Mouse (Mus musculus): ENCODE results near the gene Tex36. TPM values are rescaled to one million over a fixed set of nuclear protein-coding genes. Genes with fewer than 3 reads are reported as not detected.

The Tex36 gene
- polyA plus RNA-seq, 1 experiment from 2014 or later = not detected

DNA sequence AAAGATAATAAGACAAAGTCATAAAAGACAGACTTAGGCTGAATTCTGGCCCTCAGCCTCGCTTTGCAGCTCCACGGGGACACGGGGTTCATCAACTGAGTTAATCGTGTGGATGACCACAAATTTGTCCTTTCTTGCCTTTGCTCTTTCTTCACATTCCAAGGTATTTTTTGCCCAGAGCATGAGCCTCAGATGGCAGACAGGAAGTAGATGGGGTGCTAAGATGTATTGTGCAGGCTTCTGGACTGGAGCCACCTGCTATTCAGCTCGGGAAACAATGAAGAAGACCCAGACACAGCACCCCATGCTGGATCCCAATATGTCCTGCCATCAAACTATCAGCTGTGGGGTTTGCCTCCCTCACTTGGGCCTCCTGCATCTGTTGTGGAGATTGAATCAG is 5.4 kb upstream of the Tex36 start:
- Histone ChIP-seq H3K9ac (replicated peaks; ENCODE audit: low read depth, low read length) (no peak overlapping the region), H3K36me3 (ENCODE audit: control insufficient read depth, insufficient read depth, low read length) (no peaks in the 10 kb centered on the region), H3K4me1 (ENCODE audit: control insufficient read depth, insufficient read depth, low read length) (peaks cover 11% of the 10 kb centered on the region), H3K27me3 (ENCODE audit: control insufficient read depth, insufficient read depth, low read length) (no peaks in the 10 kb centered on the region), H3K4me2 (ENCODE audit: low read depth, low read length) (no peak overlapping the region), H3K4me3 (ENCODE audit: low read depth, low read length) (no peak overlapping the region), H3K9me3 (ENCODE audit: control insufficient read depth, low read length) (no peaks in the 10 kb centered on the region), H3K27ac (ENCODE audit: low read depth, low read length) (0 out of 2 replicates have a peak overlapping the region, but pooled peaks have one; percentile 48)
- no peak for ATAC-seq (ENCODE audit: low read depth)
- 62% methylated on average over 5 of the region's 5 CpGs for WGBS

DNA sequence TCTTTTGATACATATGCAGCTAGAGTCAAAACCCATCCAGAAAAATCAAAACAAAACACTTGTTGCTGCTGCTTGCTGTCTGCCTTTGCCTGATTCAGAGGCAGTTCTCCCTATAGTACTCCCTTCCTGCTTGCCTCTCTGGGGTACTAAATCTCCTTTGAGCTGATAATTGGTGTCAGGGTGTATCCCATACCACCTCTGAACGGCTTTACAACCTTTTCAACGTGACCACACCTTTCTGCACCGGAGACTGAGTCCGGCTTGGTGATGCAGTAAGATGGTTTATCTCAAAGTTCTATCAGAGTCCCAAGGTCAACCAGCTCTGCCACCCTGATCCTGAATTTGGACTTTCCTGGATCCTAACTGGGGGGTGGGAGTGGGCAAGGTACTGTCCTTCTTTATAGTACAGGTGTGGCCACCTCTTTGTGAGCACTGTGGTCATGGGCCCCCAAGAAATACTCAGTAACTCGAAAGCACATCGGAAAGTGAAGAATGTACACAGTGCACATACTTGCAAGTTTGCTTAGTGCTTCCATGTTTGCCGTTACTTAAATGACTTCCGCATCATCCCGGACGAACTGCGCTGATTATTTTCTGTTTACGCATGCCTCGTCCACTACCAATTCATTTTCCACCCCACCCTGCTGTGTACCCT is 2.6 kb upstream of the Tex36 start:
- Histone ChIP-seq H3K4me2 (ENCODE audit: low read depth, low read length) (no peak overlapping the region), H3K36me3 (ENCODE audit: control insufficient read depth, insufficient read depth, low read length) (no peaks in the 10 kb centered on the region), H3K9ac (replicated peaks; ENCODE audit: low read depth, low read length) (no peak overlapping the region), H3K4me3 (ENCODE audit: low read depth, low read length) (no peak overlapping the region), H3K27me3 (ENCODE audit: control insufficient read depth, insufficient read depth, low read length) (no peaks in the 10 kb centered on the region), H3K4me1 (ENCODE audit: control insufficient read depth, insufficient read depth, low read length) (peaks cover 10% of the 10 kb centered on the region), H3K9me3 (ENCODE audit: control insufficient read depth, low read length) (no peaks in the 10 kb centered on the region), H3K27ac (ENCODE audit: low read depth, low read length) (no peak overlapping the region)
- 65% methylated on average over 13 of the region's 13 CpGs for WGBS
- no peak for ATAC-seq (ENCODE audit: low read depth)

DNA sequence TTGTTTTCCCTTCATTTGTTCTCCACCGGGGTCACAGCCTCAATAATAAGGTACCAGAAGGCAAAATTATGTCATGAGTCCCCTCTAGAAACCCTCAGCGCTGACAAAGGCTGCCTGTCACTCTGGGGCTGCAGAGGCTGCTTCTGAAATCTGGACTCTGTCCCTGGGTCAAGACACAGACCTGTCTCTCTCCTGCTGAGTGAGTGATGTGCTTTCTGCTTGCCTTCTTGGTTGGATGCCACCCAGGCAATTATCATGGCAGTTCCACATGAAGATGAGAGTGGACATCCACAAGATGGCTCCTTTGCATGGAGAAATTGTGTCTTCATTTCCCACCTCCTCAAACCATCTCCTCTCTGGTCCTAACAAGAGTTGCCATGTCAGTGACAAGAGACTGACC is 1.2 kb upstream of the Tex36 start:
- ATAC-seq (ENCODE audit: low read depth) = no peak
- Histone ChIP-seq H3K9me3 (ENCODE audit: control insufficient read depth, low read length) (no peaks in the 10 kb centered on the region), H3K9ac (replicated peaks; ENCODE audit: low read depth, low read length) (no peak overlapping the region), H3K36me3 (ENCODE audit: control insufficient read depth, insufficient read depth, low read length) (no peaks in the 10 kb centered on the region), H3K4me2 (ENCODE audit: low read depth, low read length) (no peak overlapping the region), H3K4me3 (ENCODE audit: low read depth, low read length) (no peak overlapping the region), H3K4me1 (ENCODE audit: control insufficient read depth, insufficient read depth, low read length) (peaks cover 8% of the 10 kb centered on the region), H3K27ac (ENCODE audit: low read depth, low read length) (no peak overlapping the region), H3K27me3 (ENCODE audit: control insufficient read depth, insufficient read depth, low read length) (no peaks in the 10 kb centered on the region)
- WGBS = 75% methylated on average over 2 of the region's 2 CpGs

DNA sequence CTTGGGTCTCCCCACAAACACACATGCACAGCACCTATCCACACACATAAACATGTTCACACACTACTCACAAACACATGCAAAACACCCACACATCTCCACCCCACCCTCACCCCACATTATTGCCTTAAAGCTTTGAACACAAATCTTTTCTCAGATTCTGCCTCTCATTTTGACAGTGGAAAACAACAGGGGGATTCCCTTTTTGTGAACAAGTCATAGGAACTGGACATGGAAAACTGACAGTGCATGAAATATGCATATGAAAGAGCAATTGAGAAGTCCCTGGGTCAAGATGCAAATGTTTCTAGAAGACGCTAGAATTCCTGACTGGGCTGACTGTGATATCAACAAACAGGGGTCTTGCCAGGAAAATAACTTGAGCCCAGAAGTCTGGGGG is 1.4 kb downstream of the Tex36 start:
- Histone ChIP-seq H3K9ac (replicated peaks; ENCODE audit: low read depth, low read length) (no peak overlapping the region), H3K27me3 (ENCODE audit: control insufficient read depth, insufficient read depth, low read length) (no peaks in the 10 kb centered on the region), H3K4me1 (ENCODE audit: control insufficient read depth, insufficient read depth, low read length) (no peaks in the 10 kb centered on the region), H3K9me3 (ENCODE audit: control insufficient read depth, low read length) (no peaks in the 10 kb centered on the region), H3K4me3 (ENCODE audit: low read depth, low read length) (no peak overlapping the region), H3K36me3 (ENCODE audit: control insufficient read depth, insufficient read depth, low read length) (no peaks in the 10 kb centered on the region), H3K4me2 (ENCODE audit: low read depth, low read length) (no peak overlapping the region), H3K27ac (ENCODE audit: low read depth, low read length) (no peak overlapping the region)
- 59% methylated on average over 1 of the region's 1 CpGs for WGBS
- no peak for ATAC-seq (ENCODE audit: low read depth)

DNA sequence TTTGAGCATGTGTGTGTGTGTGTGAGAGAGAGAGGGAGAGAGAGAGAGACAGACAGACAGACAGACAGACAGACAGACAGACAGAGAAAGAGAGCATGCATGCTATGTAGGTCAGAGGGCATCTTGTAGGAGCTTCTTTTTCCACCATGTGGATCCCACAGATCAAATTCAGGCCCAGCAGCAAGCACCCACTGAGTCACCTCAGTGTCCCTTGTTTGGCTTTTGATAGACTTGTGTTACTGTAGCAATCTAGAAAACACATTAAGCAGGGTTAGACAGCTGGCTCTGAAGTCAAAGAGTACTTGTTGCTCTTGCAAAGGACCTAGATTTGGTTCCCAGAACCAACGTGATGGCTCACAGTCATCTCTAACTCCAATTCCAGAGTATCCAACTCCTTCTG is 10.2 kb downstream of the Tex36 start:
- Histone ChIP-seq H3K9me3 (ENCODE audit: control insufficient read depth, low read length) (no peaks in the 10 kb centered on the region), H3K4me3 (ENCODE audit: low read depth, low read length) (no peak overlapping the region), H3K36me3 (ENCODE audit: control insufficient read depth, insufficient read depth, low read length) (no peaks in the 10 kb centered on the region), H3K4me1 (ENCODE audit: control insufficient read depth, insufficient read depth, low read length) (no peaks in the 10 kb centered on the region), H3K27me3 (ENCODE audit: control insufficient read depth, insufficient read depth, low read length) (no peaks in the 10 kb centered on the region), H3K27ac (ENCODE audit: low read depth, low read length) (no peak overlapping the region), H3K9ac (replicated peaks; ENCODE audit: low read depth, low read length) (no peak overlapping the region), H3K4me2 (ENCODE audit: low read depth, low read length) (no peak overlapping the region)
- no peak for ATAC-seq (ENCODE audit: low read depth)
- 78% methylated on average over 1 of the region's 1 CpGs for WGBS

DNA sequence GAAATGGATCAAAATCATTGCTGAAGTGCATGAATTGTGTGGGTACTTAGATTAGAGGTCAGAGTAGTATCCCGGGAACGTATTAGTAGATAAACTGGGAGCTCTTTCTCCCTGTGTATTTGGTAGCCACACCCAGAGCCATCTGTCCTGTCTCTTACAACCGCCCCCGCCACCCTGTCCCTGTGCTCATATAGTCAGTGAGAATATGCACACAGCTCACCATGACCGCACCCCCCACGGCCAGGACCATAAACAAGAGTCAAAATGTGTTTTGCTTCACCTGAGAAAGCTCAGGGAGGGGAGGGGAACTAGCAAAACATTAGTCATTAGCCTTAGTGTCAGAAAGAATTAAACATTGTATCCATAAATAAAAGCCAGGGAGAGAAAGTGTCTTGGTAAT is 18.7 kb downstream of the Tex36 start:
- H3K4me3 ChIP-seq (ENCODE audit: low read depth, low read length) = no peak overlapping the region

DNA sequence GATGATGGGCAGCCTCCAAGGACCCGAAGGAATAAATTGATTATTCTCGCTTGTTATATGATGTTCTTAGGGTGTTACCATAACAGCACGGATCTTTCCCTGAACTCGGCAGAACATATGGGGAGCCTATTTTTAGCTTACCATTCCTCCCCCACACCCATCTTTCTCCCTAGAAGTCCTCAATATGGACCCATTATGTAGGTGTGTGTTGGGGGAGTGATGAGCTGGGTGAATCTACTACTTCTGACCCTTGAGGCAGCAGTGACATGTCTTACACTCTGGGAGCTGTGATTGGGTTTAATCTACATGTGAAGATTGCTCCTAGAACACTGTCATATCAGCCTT is 21.7 kb downstream of the Tex36 start:
- Histone ChIP-seq H3K9me3 (ENCODE audit: control insufficient read depth, low read length) (no peaks in the 10 kb centered on the region), H3K4me3 (ENCODE audit: low read depth, low read length) (no peak overlapping the region), H3K4me1 (ENCODE audit: control insufficient read depth, insufficient read depth, low read length) (no peaks in the 10 kb centered on the region), H3K27me3 (ENCODE audit: control insufficient read depth, insufficient read depth, low read length) (no peaks in the 10 kb centered on the region), H3K27ac (ENCODE audit: low read depth, low read length) (no peak overlapping the region), H3K4me2 (ENCODE audit: low read depth, low read length) (no peak overlapping the region), H3K9ac (replicated peaks; ENCODE audit: low read depth, low read length) (no peak overlapping the region), H3K36me3 (ENCODE audit: control insufficient read depth, insufficient read depth, low read length) (no peaks in the 10 kb centered on the region)
- no peak for ATAC-seq (ENCODE audit: low read depth)
- 86% methylated on average over 4 of the region's 4 CpGs for WGBS

More for the DNA sequence above, 18.7 kb downstream of the Tex36 start:
- Histone ChIP-seq H3K27ac (ENCODE audit: low read depth, low read length) (no peak overlapping the region), H3K9me3 (ENCODE audit: control insufficient read depth, low read length) (no peaks in the 10 kb centered on the region), H3K36me3 (ENCODE audit: control insufficient read depth, insufficient read depth, low read length) (no peaks in the 10 kb centered on the region), H3K4me2 (ENCODE audit: low read depth, low read length) (no peak overlapping the region), H3K27me3 (ENCODE audit: control insufficient read depth, insufficient read depth, low read length) (no peaks in the 10 kb centered on the region), H3K4me1 (ENCODE audit: control insufficient read depth, insufficient read depth, low read length) (no peaks in the 10 kb centered on the region), H3K9ac (replicated peaks; ENCODE audit: low read depth, low read length) (no peak overlapping the region)
- 89% methylated on average over 6 of the region's 6 CpGs for WGBS
- ATAC-seq (ENCODE audit: low read depth) = no peak

DNA sequence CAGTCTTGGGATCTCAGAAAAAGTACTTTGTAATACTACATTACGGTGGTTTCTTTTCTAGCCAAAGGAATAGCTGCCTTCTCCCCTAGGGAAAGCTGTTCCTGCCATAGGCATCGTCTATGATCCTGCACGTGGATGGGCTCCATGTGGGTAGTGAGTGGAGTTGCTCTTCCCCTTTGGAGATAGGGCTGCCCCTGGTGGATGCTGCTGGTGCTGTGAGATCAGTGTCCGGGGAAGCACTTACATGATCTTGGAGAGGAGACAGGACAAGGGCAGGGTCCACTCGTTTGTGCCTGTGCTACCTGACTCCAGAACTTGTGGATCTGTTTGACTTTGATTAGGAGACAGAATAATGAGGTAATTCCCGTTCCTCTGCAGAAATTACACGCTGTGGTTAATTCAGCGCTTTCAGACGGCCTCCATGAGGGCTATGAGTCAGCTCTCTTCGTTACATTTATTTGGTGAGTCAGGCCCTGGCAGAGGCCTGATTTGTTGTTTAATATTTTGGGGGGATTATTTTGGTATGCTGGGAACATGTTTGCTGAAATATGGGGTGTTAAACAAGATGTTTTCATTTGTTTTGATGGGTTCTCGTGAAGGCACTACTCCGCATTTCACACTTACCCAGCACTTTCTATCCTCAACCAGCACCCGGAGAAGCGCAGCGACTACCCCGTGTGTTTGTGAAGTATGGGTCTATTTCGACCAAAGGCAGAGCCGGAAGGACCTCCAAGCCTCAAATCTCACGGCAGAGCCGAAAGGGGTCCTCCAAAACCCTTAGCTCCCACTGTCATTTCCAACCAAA is 22.3 kb downstream of the Tex36 start:
- Histone ChIP-seq H3K27ac (ENCODE audit: low read depth, low read length) (no peak overlapping the region), H3K9me3 (ENCODE audit: control insufficient read depth, low read length) (no peaks in the 10 kb centered on the region), H3K4me2 (ENCODE audit: low read depth, low read length) (no peak overlapping the region), H3K27me3 (ENCODE audit: control insufficient read depth, insufficient read depth, low read length) (no peaks in the 10 kb centered on the region), H3K4me1 (ENCODE audit: control insufficient read depth, insufficient read depth, low read length) (no peaks in the 10 kb centered on the region), H3K4me3 (ENCODE audit: low read depth, low read length) (no peak overlapping the region), H3K9ac (replicated peaks; ENCODE audit: low read depth, low read length) (no peak overlapping the region), H3K36me3 (ENCODE audit: control insufficient read depth, insufficient read depth, low read length) (no peaks in the 10 kb centered on the region)
- WGBS = 83% methylated on average over 20 of the region's 20 CpGs
- ATAC-seq (ENCODE audit: low read depth) = no peak

DNA sequence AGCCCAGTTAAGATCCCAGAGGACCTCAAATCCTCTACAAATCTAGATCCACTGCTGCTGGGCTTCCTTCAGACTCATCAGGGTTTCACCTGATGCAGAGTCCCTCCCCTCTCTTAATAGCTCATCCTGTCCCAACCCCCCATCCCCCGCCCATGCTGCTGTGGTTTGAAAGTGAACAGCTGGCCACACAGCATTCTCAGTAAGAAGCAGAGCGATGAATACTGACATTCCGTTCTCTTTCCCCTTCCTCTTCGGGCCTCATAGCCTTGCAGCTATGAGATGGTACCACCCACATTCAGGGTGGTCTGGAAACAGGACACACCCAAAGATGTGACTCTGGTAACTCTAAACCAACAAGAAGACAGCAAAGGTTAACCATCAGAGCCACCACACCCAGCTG is 25.1 kb downstream of the Tex36 start:
- Histone ChIP-seq H3K27me3 (ENCODE audit: control insufficient read depth, insufficient read depth, low read length) (no peaks in the 10 kb centered on the region), H3K36me3 (ENCODE audit: control insufficient read depth, insufficient read depth, low read length) (no peaks in the 10 kb centered on the region), H3K4me1 (ENCODE audit: control insufficient read depth, insufficient read depth, low read length) (no peaks in the 10 kb centered on the region), H3K27ac (ENCODE audit: low read depth, low read length) (no peak overlapping the region), H3K9me3 (ENCODE audit: control insufficient read depth, low read length) (no peaks in the 10 kb centered on the region), H3K9ac (replicated peaks; ENCODE audit: low read depth, low read length) (no peak overlapping the region), H3K4me2 (ENCODE audit: low read depth, low read length) (no peak overlapping the region), H3K4me3 (ENCODE audit: low read depth, low read length) (no peak overlapping the region)
- 55% methylated on average over 4 of the region's 4 CpGs for WGBS
- ATAC-seq (ENCODE audit: low read depth) = no peak

Measured in neural tube, embryonic 14.5 days (tissue).